Mouse (Mus musculus): ENCODE results near the gene Mapk7.

Gene Mapk7

DNA sequence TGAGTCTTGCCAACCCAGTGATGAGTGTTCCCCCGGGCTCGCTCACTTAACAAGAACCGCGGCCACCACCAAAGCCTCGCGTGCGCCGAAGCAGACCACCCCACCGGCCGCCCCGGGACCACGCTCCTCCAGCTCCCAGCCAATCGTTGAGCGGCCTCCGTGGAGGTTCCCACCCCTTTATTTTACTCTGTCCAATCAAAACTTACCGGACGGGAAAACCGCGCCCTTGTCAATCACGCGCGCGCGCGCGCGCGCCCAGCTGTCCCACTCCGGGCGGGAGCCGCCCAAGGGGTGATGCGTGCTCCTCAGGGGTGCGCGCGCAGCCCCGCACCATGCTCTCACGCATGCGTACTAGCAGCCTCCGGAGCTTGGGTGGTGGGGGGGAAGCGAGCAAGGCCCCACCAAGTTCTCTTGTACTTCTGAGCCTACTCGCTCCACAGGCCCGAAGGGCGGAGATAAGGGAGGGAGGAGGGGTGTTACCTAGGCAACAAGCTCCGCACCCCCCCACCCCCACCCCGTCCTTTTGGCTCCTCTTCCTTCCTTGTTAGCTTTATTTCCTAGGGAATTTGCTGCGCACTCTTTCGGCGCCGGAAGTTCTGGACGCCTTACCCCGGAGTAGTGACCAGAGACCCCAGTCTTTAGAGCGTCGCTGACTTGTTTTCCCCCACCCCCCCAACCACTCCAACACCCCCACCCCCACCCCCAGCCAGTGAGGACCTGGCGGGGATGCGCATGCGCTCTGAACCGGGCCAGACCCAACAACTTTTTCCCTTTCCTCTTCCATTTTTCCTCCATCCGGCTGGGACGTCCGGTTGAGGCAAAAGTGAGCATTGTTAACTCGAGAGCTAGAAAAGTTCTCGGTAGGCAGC, at the start of gene Mapk7:
Gene Mapk7, minus strand, starts transcription at position 278 of the 869 bp plus-strand sequence.
- DNase-seq (ENCODE audit: low read depth, low spot score): peak; percentile 98

DNA sequence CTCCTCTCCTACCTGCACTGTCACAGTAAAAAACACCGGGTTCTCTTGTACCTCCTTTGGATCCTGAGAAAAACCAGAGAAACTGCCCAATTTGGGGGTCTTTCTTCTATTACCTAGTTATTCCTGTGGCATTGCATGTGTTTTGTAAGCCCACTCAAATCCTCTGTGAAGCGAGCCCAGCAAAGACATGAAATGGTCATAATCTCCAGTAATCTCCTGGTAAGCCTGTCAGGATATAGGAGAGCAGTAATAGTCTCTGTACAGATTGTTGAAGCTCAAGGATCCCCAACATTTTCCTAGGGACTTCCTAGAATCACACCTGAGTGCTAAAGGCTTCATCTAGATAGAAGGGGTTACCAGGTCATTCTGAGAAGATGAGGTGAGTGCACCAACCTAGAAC, 46.9 kb upstream of the Mapk7 start:
- no peak for DNase-seq (ENCODE audit: low read depth, low spot score)

DNA sequence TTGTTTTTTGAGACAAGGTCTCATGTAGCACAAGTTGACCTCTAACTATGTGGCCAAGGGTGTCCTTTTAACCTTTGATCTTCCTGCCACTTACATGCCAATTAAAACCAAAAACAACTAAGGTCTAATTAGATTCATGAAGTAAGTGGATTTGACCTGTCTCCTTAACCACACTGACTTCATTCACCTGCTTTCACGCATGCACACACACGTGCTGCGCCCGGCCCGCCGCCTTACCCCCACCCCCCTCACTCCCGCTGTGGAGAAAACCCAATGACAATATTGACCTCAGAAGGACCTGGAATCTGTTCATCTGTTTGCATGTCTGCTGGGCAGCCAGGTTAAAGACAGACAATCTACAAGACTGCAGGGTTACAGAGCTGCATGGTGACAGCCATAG, 46.4 kb upstream of the Mapk7 start:
- DNase-seq (ENCODE audit: low read depth, low spot score): no peak

DNA sequence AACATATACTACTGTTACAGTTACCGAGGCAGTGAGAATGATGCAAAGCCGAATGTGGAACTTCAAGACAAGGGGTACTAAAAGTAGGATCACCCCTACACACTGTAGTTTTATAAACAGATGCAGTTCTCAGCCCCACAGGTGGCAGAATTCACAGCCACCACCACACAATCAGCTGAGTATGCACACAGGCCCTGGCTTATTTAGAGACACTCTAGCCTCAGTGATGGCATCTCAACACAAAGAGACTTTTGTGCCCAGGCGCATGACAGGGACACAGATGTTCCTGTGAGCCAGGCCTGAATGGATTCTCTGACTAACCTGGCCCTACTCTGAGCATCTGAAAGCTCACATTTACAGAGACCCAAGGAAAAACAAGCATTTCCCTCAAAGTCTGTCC, 43.2 kb upstream of the Mapk7 start:
- no peak for DNase-seq (ENCODE audit: low read depth, low spot score)

DNA sequence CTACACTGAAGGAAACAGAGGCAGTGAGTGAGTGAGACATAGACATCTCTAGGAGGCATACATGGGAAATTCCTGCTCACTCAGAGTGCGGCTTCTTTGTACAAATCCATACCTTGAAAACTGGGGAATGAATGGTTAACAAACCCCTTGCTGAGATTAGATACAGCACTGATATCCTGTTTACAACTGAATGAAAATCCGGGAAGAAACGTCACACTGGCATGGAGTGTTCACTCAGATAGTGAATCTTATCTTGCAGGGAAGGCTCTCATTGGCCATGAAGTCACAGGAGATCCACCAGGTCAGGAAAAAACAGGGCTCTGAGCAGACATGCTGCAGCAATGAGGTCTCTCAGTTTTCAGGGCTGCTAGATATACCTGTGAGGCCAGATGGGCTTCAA, 42.7 kb upstream of the Mapk7 start:
- DNase-seq (ENCODE audit: low read depth, low spot score): no peak

DNA sequence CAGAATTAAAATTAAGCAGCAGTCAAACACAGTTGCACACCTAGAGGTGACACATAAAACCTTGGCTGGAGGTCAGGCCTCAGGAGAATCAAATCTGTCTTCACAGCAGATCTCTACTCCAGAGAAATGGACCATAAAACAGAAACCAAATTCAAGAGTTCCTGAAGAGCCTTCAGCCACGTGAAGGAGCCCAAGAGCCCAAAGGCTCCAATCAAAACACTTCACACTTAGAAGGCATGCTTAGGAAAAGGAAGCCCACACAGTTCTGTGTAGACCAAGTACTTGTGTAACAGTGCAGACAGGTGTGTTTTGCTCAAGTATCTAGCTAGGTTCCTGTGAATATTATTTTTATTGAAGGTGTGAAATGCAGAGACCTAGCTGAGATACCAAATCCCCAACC, 41.3 kb upstream of the Mapk7 start:
- no peak for DNase-seq (ENCODE audit: low read depth, low spot score)

DNA sequence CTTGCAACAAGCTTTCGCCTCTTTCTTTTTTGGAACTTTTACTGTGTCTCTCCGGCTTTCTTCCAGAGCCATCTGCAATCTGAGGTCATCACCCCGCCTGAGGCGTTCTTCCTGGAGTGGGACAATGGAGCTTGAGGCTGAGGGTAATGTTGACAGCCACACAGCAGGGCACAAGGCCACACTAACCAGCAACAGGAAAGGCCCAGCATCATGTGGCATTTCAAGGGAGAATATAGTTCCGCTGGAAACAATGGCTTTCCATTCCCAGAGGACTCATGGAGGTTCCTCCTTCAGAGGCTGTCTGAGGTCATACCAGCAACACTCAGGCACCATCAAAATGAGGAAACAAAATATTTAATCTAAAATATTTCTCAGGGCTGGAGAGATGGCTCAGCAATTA, 39.4 kb upstream of the Mapk7 start:
- no peak for DNase-seq (ENCODE audit: low read depth, low spot score)

DNA sequence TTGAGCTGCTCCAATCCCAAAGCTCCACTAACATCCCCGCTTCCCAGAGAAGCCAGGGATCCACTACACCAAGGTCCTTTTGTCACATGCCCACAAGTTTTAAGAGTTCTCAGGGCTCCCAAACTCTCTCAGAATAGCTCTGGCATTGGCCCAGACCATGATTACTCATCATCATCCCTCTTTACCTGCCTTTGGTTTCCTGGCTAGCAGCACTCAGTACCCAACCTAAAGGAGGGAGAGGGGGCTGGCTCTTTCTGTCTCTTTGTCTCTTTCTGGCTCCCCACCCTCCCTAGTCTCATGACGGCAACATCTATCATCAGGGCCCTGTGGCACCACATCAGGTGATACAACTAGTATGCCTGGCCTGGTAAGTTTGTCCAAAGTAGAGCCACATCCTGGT, 38.6 kb upstream of the Mapk7 start:
- no peak for DNase-seq (ENCODE audit: low read depth, low spot score)

DNA sequence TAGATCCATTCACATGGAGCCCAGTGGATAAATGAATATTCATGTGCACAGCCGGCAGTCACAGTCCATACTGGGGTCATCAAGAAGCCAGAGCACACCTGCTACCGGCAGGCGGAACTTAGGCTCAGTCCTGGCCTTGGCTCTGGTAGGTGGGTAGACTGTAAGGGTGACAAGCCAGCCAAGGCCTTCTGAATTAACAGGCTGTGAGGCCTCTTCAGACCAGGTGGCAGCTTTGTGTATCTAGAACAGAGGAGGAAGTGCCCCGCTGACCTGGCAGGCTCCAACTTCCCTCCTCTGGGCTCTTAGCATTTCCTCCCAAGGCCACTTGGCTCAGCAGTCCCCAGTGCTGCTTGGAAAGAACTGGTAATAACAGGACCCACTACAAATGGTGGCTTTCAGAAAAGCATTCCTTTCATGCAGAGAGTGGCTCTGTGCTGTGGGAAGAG, 35.1 kb upstream of the Mapk7 start:
- no peak for DNase-seq (ENCODE audit: low read depth, low spot score)

DNA sequence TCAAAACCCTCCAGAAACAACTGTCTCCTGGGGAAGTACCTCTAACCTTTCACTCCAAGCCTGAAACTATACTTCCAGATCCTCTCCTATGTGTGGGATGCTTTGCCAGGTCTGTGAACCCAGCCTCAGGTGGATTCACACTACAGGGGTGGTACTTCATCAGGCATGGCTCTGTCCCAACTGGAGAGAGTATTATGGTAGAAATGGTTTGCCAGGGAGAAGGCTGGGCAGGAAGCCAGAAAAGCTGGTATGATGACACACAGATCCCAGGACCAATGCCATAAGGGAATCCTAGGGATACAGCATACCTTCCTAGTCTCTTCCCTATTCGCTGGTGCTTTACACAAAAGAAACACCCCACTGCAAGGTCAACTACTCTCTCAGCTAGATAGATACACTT, 32.7 kb upstream of the Mapk7 start:
- DNase-seq (ENCODE audit: low read depth, low spot score): no peak

DNA sequence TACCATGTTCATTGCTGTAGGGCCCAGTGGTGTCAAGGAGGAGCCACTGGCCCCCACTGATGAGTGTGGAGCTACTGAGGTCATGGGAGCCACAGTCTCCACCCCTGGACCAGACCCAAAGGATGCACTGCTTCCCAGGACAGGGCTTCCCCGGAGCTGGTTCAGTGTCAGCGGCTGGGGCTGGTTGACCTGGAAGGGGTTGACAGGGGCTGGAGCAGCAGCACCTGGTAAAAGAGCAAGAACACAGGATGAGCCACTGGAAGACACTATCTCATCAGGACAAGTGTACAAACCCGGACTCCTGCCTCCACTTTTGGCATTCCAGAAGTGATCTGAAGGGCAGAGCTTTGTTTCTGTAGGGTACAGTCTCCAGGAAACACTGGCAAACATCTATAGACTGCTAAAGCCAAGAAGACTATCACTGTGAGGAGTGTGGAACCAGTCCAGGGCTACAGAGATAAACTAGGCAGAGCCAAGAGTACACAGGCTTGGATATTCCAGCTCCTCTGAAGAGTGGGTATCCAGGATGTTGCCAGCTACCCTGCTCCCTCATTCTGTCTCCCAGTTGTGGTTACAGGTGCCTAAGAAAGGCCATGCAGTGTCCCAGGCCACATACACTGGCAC, 25.4 kb upstream of the Mapk7 start:
- DNase-seq (ENCODE audit: low read depth, low spot score): no peak

DNA sequence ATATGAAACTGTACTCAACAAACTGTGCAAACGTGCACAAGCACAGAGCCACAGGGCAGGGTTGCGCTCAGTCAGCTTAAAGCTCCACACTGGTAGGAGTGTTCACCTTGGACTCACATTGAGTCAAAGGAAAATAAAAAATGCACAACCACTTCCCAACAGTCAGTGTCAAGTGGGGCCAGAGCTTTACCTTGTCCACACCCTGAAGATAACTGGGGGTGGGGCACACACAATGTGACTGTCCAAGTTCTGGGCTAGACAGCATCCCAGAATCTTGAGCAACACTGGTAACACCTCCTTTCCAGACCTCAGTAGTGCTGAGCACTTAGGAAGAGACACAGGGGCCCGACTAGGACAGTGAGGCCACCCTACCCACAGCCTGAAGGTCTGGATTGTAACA, 24.7 kb upstream of the Mapk7 start:
- DNase-seq (ENCODE audit: low read depth, low spot score): no peak

DNA sequence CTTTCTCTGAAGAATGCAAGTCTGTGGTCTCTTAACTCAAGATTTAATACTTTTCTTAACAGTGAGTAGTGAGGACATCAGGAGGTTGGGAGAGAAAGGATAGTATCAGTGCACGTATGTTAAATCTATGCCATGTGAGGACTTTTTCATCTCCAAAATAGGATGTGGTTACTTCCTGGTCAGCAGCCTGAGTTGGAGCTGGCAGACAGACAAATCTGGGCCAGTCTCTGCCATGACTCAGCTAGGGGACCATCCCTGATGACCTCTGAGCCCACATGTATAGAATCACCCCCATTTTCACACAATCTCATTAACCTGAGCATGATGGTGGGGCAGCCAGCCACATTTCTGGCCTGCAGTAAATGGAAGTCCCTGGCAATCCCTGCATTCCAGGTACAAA, 23.8 kb upstream of the Mapk7 start:
- no peak for DNase-seq (ENCODE audit: low read depth, low spot score)

DNA sequence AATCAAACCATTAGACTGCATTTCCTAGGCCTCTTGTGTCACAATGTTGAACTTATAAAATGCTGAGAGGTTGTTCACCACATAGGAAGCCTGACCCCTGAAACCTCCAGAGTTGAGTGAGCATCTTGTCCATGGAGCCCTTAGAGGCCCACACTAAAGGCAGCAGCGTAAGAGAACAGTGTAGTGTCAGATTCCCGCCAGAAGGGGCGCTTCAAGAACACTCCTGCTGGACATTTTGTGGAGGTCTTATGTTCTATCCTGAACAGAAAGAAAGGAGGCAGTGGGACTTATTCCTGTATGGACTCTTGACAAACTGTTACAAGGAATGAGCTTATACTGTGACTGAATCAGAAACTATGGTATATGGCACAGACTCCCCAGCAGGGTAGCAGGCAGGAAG, 20.7 kb upstream of the Mapk7 start:
- DNase-seq (ENCODE audit: low read depth, low spot score): peak; percentile 29

DNA sequence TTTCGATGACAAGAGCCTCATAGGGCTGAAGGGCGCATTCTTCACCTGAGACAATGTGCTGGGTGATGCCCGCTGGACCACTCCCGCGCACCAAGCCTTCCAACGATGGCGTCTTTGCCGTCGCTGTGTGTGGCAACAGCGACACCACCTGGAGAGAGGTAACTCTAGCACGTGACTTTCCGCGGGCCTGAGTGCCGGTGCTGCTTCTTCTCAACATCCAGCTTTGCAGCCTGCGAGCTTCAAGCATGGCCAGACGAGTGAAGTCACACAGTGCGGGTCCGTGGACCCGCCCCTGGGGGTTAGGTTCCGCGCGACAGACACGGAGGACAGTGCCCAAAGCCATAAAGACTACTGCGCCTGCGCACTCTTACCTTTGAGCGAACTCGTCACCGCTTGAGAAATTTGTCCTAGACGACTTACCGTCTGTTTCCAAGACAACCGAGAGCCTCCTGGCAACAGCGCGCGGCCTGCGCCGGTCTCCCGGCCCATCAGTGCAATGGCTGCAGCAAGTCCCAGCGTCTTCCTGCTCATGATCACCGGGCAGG, 10.6 kb upstream of the Mapk7 start, which contains the start of gene B9d1:
Gene B9d1, plus strand, starts transcription at position 432 of the 545 bp plus-strand sequence.
- DNase-seq (ENCODE audit: low read depth, low spot score): peak; percentile 97

DNA sequence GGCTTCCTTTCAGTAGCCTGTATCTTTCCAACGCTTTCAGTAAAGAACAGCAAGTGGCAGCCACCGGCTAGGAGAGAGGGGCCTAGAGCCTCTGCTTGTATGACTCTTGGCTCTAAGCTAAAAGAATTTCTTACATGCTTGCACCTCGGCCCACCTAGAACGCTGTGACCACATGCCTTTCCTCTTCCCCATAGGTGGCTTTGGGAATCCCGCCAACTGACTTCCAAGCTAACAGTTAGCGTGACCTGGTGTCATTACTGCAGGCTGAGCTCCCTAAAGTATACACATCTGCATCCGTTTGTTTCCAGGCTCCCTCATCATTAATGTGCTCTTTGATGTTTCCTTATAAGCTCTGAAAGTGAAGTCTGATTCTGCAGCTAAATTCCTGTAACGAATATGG, 9.7 kb upstream of the Mapk7 start:
- no peak for DNase-seq (ENCODE audit: low read depth, low spot score)

DNA sequence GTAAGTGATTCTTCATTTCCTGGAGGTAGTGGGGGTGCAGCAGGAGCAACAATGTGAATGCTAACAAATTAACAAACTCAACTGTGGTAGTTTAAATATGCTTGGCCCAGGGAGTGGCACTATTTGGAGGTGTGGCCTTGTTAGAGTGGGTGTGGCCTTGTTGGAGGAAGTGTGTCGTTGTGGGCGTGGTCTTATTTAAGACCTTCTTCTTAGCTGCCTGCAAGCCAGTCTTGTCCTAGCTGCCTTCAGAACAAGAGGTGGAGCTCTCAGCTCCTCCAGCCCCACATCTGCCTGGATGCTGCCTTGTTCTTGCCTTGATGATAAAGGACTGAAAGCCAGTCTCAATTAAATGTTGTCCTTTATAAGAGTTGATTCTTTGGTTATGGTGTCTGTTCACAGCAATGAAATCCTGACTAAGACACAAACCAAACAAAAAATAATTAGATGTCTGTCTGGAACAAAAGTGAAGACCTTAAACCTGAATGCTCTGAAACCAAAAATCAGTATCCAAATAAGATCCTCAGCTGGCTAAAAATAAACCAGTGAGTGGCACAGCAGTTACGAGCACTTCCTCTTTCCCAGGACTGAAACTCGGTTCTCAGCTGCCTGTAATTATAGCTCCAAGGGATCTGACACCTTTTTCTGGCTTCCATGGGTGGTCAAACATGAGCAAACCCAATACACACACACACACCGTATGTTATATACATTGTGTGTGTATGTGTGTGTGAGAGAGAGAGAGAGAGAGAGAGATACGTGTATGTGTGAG, 4.7 kb upstream of the Mapk7 start:
- DNase-seq (ENCODE audit: low read depth, low spot score): no peak

DNA sequence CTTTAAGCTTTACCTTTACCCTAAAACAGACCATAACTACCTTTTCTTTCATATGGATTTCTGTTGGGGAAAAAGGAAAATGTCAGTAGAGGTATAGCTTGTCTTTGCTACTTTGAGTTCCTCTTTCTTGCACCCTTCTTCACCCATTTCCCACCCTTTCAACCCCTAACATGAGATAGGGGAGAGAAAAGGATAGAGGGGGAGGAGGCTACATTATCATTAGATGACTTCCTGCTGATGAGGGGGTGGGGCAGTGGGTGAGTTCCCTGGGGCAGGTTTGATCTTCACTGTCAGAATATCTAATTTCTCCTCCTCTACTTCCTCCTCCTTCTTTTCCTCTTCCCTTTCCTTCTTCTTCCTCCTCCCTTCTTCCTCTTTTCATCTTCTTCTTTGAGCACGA, 3.3 kb upstream of the Mapk7 start:
- no peak for DNase-seq (ENCODE audit: low read depth, low spot score)

DNA sequence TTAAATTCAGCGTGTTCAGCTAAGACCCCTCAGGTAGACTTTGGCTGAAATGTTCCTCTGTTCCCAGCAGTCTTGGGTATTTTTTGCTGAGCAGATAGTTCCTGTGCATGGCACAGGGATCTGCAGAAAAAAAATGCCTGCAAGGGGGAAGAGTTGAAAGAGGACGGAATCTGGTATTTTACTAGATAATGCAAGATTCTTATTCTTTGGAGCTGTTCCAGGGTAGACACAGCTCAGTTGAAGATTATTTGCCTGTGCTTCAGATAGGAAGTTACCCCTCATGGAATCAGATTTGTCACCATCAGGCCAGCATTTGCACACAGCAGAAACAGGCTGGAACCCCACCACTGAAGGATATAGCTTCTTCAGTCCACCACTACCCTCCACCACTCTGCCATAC, 1.3 kb upstream of the Mapk7 start:
- DNase-seq (ENCODE audit: low read depth, low spot score): no peak

DNA sequence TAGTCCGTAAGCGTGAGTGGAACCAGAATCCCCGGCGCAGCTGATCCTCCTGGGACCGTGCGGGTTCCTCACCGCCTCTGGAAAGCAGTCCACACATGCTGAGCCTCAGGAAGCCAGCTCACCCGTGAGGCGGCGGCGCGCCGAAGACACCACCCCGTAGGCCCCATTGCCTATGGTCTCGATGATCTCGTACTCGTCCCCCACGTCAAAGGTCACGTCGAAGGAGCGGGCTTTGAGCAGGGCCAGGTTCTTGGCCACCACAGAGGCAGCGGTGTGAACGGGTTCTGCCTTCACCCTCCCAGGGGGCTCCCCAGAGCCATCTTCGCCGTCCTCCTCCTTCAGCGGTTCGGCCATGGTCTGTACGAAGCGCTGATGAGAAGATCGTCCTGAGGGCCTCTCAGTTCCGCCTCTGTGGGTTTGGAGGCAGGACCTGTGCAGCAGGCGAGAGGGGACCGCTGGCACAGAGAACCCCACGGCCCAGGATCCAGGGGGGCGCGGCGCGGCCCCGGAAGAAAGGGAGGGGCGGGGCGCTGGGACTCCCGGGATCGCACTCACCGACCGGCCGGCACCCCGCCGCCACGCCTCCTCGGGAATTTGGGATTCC, 579 bp downstream of the Mapk7 start:
- no peak for DNase-seq (ENCODE audit: low read depth, low spot score)

DNA sequence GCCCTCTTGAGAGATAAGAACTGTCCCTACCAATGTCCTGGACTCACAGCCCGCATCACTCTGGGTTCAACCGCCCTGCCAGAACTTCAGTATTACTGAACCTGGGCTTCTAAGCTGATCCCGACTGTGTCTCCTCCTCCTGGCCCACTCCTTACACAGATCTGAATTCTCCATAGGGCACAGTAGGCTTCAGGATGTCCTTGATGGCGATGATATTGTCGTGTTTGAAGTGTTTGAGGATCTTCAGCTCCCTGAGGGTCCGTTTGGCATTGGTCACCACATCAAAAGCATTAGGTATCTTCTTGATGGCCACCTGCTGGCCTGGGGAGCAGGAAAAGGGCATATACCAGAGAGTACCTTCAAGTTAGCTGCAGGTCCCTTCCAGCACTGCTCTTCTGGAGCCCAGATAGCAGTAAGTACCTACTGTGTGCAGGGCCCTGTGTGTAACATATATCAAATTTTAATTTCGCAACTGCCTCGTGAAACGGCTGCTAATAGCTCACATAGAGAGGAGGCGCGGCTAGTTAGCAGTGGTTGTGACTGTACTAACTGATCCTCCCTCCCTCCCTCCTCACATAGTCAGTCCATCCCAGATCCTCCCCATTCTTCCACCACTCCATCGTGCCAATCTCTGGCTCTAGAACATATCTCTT, 1.3 kb downstream of the Mapk7 start:
- no peak for DNase-seq (ENCODE audit: low read depth, low spot score)
